Mouse (Mus musculus) lung, adult 2 months (tissue): Measurements from ENCODE around the gene Prok1.

Experiments used
- CTCF ChIP-seq: fragments of 200-500 bp; IDR thresholded peaks from 2 replicates; pipeline ENCODE4 v1.5.1; 2011; ENCODE audit warnings: mild to moderate bottlenecking, low read length, control low read depth; ENCODE audit not compliant: insufficient read depth
- POLR2A ChIP-seq: fragments of 200-500 bp; IDR thresholded peaks from 2 replicates; pipeline ENCODE4 v1.6.1; 2011; ENCODE audit warnings: low read depth, mild to moderate bottlenecking, control low read depth, low read length, borderline replicate concordance; ENCODE audit errors: extremely low read depth

- no peak for TF ChIP-seq CTCF
- no peak for TF ChIP-seq POLR2A
These were observed 35.8 kb upstream of the Prok1 start for GRCm38 (mm10) chr3:107275351-107275750.
